Mouse (Mus musculus): Measurements from ENCODE around the gene Gli3.

DNA sequence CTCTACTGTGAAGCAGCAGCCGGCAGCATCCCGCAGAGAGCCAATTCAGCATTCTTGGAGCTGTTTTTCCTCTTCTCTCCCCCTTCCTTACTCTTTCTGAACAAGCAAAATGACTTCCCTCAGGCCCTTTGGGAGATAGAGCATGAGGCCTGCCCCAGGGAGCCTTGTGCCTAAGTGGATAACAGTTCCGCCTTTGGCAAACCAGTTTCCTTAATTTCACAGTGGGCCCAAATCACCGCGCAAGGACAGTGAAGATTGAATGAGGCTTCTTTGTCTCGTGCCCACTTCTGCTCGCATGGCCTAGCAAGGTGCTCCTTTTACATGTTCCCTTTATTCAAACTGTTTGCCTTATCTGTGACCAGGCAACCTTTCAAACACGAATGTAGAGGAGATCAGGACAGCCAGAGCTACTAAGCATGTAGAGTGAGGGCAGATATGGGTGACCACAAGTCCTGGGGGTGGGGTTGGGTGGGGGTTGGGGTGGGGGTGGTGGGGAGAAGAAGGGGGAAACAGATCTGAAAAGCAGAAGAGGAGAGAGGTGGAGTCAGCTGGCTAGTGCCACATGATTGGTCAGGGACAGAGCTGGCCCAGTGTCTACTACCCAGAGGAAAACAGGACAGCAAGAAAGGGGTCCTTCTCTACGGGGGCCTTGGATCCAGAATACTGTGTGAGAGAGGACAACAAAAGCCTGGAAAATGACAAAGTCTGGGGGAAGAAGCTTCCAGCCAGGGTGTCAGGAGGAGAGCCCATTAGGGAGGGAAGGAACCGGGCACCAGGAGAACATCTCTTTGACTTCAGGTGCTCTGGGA is 296.8 kb downstream of the Gli3 start:
- no peak for TF ChIP-seq CTCF (IDR thresholded peaks at IDR 0.05; ENCODE audit: low read depth)
- no peak for TF ChIP-seq EP300 (IDR thresholded peaks at IDR 0.05; ENCODE audit: low read depth)
